Mouse (Mus musculus): ENCODE measurements at regions not wholly inside any gene's neighbourhood (a gene's known extent, or its start where the extent isn't known, plus 50 kb on each side); places are given as distances from the start of the nearest gene placed in this dataset.
"Not testable (repeated sequence)": the region's sequence is repeated elsewhere in the genome, so short reads cannot be mapped to it uniquely, and the experiment has no call there.

- no peak for DNase-seq (ENCODE audit: low spot score)
These were observed 129.1 kb upstream of the A430005L14Rik start for GRCm38 (mm10) chr4:153827914-153828313.

- DNase-seq (ENCODE audit: low spot score) = no peak
These were observed 127.3 kb upstream of the A430005L14Rik start for GRCm38 (mm10) chr4:153829766-153830165.

- no peak for DNase-seq (ENCODE audit: low spot score)
These were observed 126.5 kb upstream of the A430005L14Rik start for GRCm38 (mm10) chr4:153830491-153830890.

GRCm38 (mm10) chr4:153831251-153831650 lies 125.8 kb upstream of the A430005L14Rik start:
- DNase-seq (ENCODE audit: low spot score) = not testable (repeated sequence)

GRCm38 (mm10) chr4:153832151-153832550 lies 124.9 kb upstream of the A430005L14Rik start:
- DNase-seq (ENCODE audit: low spot score) = no peak

- DNase-seq (ENCODE audit: low spot score) = no peak
These were observed 112.3 kb upstream of the A430005L14Rik start for GRCm38 (mm10) chr4:153844766-153845165.

- DNase-seq (ENCODE audit: low spot score) = no peak
These were observed 108.8 kb upstream of the A430005L14Rik start for GRCm38 (mm10) chr4:153848274-153848673.

- no peak for DNase-seq (ENCODE audit: low spot score)
These were observed 106.9 kb upstream of the A430005L14Rik start for GRCm38 (mm10) chr4:153850186-153850585.

- DNase-seq (ENCODE audit: low spot score) = no peak
These were observed 102.8 kb upstream of the A430005L14Rik start for GRCm38 (mm10) chr4:153854084-153854747.

GRCm38 (mm10) chr4:153854748-153855092 lies 102.3 kb upstream of the A430005L14Rik start:
- DNase-seq (ENCODE audit: low spot score) = no peak

GRCm38 (mm10) chr4:153861420-153861819 lies 95.6 kb upstream of the A430005L14Rik start:
- no peak for DNase-seq (ENCODE audit: low spot score)

GRCm38 (mm10) chr4:153862121-153862660 lies 94.8 kb upstream of the A430005L14Rik start:
- DNase-seq (ENCODE audit: low spot score) = no peak

GRCm38 (mm10) chr4:153872346-153872745 lies 84.7 kb upstream of the A430005L14Rik start:
- no peak for DNase-seq (ENCODE audit: low spot score)

GRCm38 (mm10) chr4:153875036-153875435 lies 82.0 kb upstream of the A430005L14Rik start:
- DNase-seq (ENCODE audit: low spot score) = not testable (repeated sequence)

GRCm38 (mm10) chr4:153876954-153877642 lies 79.9 kb upstream of the A430005L14Rik start:
- DNase-seq (ENCODE audit: low spot score) = no peak

GRCm38 (mm10) chr4:153883057-153883456 lies 74.0 kb upstream of the A430005L14Rik start:
- no peak for DNase-seq (ENCODE audit: low spot score)

- DNase-seq (ENCODE audit: low spot score) = no peak
These were observed 73.0 kb upstream of the A430005L14Rik start for GRCm38 (mm10) chr4:153884044-153884443.

- DNase-seq (ENCODE audit: low spot score) = no peak
These were observed 71.2 kb upstream of the A430005L14Rik start for GRCm38 (mm10) chr4:153885836-153886235.

- no peak for DNase-seq (ENCODE audit: low spot score)
These were observed 66.9 kb upstream of the A430005L14Rik start for GRCm38 (mm10) chr4:153890130-153890529.

GRCm38 (mm10) chr4:153899721-153900120 lies 57.3 kb upstream of the A430005L14Rik start:
- DNase-seq (ENCODE audit: low spot score) = no peak

GRCm38 (mm10) chr4:153905076-153905475 lies 52.0 kb upstream of the A430005L14Rik start:
- no peak for DNase-seq (ENCODE audit: low spot score)

- DNase-seq (ENCODE audit: low spot score) = no peak
These were observed 51.5 kb upstream of the A430005L14Rik start for GRCm38 (mm10) chr4:153905511-153905910.

All from c-Kit-positive CD71-positive TER-119-positive erythroid progenitor cells, embryonic 14.5 days (primary cell).